Mouse (Mus musculus) embryonic facial prominence, embryonic 15.5 days (tissue): Measurements from ENCODE around the gene Slc38a3. TPM values are rescaled to one million over a fixed set of nuclear protein-coding genes. Genes with fewer than 3 reads are reported as not detected.

Experiments
- ATAC-seq: fragments of 200-750 bp; cut with Nextera tagmentation; 2 replicates; pipeline ENCODE4 v1.8.0; 2017; ENCODE audit warnings: low read depth, moderate TSS enrichment; ENCODE audit not compliant: insufficient number of reproducible peaks, low FRiP score, low TSS enrichment
- H3K27ac ChIP-seq: fragments of 300-500 bp; sonication (generic); replicated peaks from 2 replicates; pipeline ENCODE4 v1.5.1; 2015; ENCODE audit warnings: mild to moderate bottlenecking, inconsistent platforms
- H3K27me3 ChIP-seq: fragments of 300-500 bp; sonication (generic); 2 replicates; pipeline ENCODE4 v1.6.1; 2015; ENCODE audit warnings: inconsistent platforms
- H3K36me3 ChIP-seq: fragments of 300-500 bp; sonication (generic); 2 replicates; pipeline ENCODE4 v1.6.1; 2015; ENCODE audit warnings: mild to moderate bottlenecking, inconsistent platforms
- H3K4me1 ChIP-seq: fragments of 300-500 bp; sonication (generic); 2 replicates; pipeline ENCODE4 v1.6.1; 2015; ENCODE audit warnings: inconsistent platforms
- H3K4me2 ChIP-seq: fragments of 300-500 bp; sonication (generic); replicated peaks from 2 replicates; pipeline ENCODE4 v1.6.1; 2015; ENCODE audit warnings: mild to moderate bottlenecking, inconsistent platforms
- H3K4me3 ChIP-seq: fragments of 300-500 bp; sonication (generic); replicated peaks from 2 replicates; pipeline ENCODE4 v1.5.1; 2015; ENCODE audit warnings: mild to moderate bottlenecking, inconsistent platforms
- H3K9ac ChIP-seq: fragments of 300-500 bp; sonication (generic); 2 replicates; pipeline ENCODE4 v1.6.1; 2015; ENCODE audit warnings: inconsistent platforms
- H3K9me3 ChIP-seq: fragments of 300-500 bp; sonication (generic); replicated peaks from 2 replicates; pipeline ENCODE4 v1.6.1; 2016; ENCODE audit warnings: inconsistent platforms
- WGBS: fragments of 180-500 bp; shearing (Covaris S2); methylation state at CpG from one replicate; pipeline ENCODE4 v1.1.7; 2015; 5-methylcytosine and 5-hydroxymethylcytosine counted together
- polyA plus RNA-seq: library from polyadenylated mRNA; unstranded; fragments of >200 nt; fragmentation: Nextera tagmentation; extraction: Ambion mirVana; gene quantifications from 2 replicates; pipeline ENCODE4 v1.2.1, GENCODE M21; 2015

Gene Slc38a3
- polyA plus RNA-seq, 1 experiment from 2014 or later: 4.2 TPM

DNA sequence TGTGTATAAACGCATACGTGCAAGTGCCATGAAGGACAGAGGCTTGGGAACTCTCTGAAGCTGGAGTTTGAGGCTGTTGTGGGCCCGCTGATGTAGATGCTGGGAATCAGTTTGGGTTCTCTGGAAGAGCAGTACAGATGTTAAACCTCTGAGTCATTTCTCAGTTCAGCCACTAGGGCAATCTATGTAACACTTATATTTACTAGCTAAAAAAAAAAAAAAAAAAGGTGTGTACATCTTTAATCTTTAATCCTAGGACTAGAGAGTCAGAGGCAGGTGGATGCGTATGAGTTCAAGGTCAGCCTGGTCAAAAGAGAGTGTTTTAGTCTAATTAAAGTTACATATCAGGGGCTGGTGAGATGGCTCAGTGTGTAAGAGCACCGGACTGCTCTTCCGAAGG lies 22.4 kb downstream of the Slc38a3 start:
- Histone ChIP-seq H3K27ac (no peak overlapping the region), H3K4me2 (no peak overlapping the region), H3K27me3 (no peaks in the 10 kb centered on the region), H3K9ac (no peak overlapping the region), H3K36me3 (no peaks in the 10 kb centered on the region), H3K4me3 (no peak overlapping the region), H3K4me1 (peaks cover 25% of the 10 kb centered on the region), H3K9me3 (no peaks in the 10 kb centered on the region)
- WGBS: 77% methylated on average over 6 of the region's 6 CpGs
- ATAC-seq: no peak

DNA sequence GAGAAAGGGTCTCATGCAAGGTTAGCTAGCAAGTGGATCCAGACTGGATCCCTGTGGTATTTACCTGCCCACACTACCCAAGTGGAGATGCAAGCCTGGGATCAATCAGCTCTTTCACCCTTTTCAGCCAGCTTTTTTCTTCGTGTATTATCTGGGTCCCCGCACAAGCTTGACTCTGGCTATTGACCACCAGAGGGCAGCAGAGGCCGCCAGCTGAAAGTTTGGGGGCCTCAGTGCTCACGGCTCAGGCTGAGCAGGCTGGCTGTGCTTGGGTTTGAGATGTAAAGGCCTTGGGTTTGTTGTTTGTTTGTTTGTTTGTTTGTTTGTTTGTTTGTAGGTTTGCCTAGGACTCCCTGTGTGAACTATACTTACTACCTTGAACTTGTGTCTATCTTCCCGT lies 23.8 kb downstream of the Slc38a3 start:
- H3K9me3 ChIP-seq: no peaks in the 10 kb centered on the region
- no peaks in the 10 kb centered on the region for H3K36me3 ChIP-seq
- H3K9ac ChIP-seq: no peak overlapping the region
- ATAC-seq: peak; percentile 72; the same call in 1 of the 2 replicates
- WGBS: 12% methylated on average over 5 of the region's 5 CpGs
- H3K4me1 ChIP-seq: peaks cover 19% of the 10 kb centered on the region
- H3K27me3 ChIP-seq: no peaks in the 10 kb centered on the region
- H3K4me2 ChIP-seq: no peak overlapping the region
- no peak overlapping the region for H3K4me3 ChIP-seq
- H3K27ac ChIP-seq: no peak overlapping the region

DNA sequence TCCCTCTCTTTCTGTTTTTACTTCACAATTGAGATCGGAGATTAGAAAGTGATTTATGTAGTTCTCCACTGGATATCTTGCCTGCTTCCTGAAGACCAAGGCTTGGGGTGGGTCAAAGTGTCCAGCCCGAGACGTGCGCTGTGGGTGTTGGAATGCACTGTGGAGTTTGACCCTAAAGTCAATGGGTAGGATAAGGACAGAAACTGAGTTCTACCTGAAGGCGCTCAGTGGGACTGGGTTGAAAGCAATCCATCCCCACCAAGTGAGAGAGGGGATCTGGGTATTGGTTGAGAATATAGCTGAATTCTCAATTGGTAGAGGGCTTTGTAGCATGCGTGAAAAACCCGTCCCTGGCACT lies 24.2 kb downstream of the Slc38a3 start:
- no peaks in the 10 kb centered on the region for H3K36me3 ChIP-seq
- 55% methylated on average over 7 of the region's 7 CpGs for WGBS
- H3K4me2 ChIP-seq: peak overlapping the region; percentile 71
- peak overlapping the region; percentile 41 for H3K4me3 ChIP-seq
- peaks cover 15% of the 10 kb centered on the region for H3K4me1 ChIP-seq
- 0 out of 2 replicates have a peak overlapping the region, but pooled peaks have one; percentile 24 for H3K9ac ChIP-seq
- no peaks in the 10 kb centered on the region for H3K9me3 ChIP-seq
- H3K27me3 ChIP-seq: no peaks in the 10 kb centered on the region
- no peak overlapping the region for H3K27ac ChIP-seq
- no peak for ATAC-seq

DNA sequence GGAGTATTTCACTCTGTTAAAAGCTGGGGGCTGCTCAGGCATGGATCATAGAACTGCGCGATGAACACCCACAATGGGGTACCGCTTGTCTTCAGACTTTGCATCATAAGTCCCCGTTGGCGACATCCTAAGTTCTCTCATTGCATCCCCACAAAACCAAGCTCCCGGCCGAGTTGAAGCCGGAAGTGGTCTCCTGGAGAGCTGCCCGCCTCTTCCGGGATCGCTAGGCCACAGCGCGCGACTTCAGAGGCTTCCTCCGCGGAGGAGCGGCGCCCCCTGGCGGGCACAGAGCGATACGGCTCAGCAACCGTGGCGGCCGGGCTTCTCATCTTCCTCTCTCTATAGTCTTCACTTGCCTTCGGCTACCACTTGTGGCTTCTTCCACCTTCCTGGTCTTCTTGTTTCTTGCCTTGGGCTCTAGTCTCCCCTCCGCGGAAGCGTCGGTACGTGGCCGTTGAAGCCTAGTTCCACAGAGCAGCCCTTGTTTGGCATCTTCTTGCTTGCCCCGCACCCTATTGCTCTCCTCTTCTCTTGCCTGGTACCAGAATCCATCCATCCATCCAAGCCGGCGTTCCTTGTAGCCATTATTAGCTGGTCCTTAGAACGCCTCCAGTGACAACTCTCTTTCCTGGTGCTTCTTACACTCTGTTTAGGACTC lies 24.7 kb downstream of the Slc38a3 start:
- peak overlapping the region; percentile 78; the same call in 1 of the 2 replicates for H3K27ac ChIP-seq

DNA sequence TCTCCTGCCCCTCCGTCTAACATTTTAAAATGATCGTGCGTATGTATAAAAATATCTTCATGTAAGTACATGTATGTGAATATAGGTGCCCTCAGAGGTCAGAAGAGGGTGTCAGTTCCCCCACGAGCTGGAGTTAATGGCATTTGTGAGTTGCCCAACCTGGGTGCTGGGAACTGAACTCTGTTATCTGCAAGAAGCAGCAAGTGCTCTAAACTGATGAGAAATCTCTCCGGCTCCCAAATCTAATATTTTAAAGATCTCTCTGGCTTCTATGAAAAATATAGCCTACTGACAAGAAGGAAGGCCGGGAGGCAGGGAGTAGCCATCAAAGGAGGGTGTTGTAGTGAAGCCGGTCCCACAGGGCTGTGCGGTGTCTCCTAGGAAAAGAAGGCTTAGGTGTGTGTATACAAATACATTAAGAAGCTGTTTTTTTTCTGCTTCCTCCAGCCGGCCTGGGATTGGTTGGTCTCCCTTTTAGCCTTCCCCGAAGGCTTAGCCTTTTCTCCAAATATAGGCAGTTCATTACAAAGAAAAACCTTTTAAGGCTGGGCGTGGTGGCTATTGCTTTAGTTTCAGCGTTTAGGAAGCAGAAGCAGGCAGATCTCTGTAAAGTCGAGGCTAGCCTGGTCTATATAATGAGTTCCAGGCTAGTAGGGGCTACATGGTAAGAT lies 25.7 kb downstream of the Slc38a3 start:
- Histone ChIP-seq H3K27ac (no peak overlapping the region), H3K27me3 (no peaks in the 10 kb centered on the region), H3K4me2 (no peak overlapping the region), H3K9ac (no peak overlapping the region), H3K36me3 (no peaks in the 10 kb centered on the region), H3K4me1 (peaks cover 13% of the 10 kb centered on the region), H3K9me3 (no peaks in the 10 kb centered on the region), H3K4me3 (no peak overlapping the region)
- ATAC-seq: no peak
- WGBS: 92% methylated on average over 13 of the region's 13 CpGs

More for the DNA sequence above, 24.7 kb downstream of the Slc38a3 start:
- Histone ChIP-seq H3K9me3 (no peaks in the 10 kb centered on the region), H3K9ac (peak overlapping the region; percentile 33), H3K4me3 (peak overlapping the region; percentile 41), H3K36me3 (no peaks in the 10 kb centered on the region), H3K27me3 (no peaks in the 10 kb centered on the region), H3K4me1 (peaks cover 13% of the 10 kb centered on the region), H3K4me2 (peak overlapping the region; percentile 71)
- WGBS: 3% methylated on average over 35 of the region's 35 CpGs
- peak; percentile 78 for ATAC-seq

DNA sequence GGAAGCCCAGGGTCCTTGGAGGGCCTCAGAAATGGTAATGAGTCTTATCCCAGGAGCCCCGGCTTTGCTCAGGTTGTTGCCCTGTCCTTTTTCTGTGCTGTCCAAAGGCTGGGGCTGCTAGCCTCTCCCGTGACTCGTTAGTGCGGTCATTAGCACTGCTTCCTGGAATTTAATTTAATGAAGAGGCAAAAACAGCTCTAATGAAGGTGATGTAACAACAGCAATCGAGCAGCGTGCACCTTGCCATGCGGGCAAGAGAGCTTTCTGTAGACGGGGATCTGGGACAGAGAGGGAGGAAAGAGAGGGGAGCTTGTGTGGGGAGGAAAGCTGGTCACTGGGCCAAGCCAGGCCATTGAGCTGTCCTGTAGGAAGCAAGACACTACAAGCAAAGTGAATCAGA lies 27.7 kb downstream of the Slc38a3 start:
- Histone ChIP-seq H3K27me3 (no peaks in the 10 kb centered on the region), H3K9me3 (no peaks in the 10 kb centered on the region), H3K27ac (no peak overlapping the region), H3K9ac (no peak overlapping the region), H3K4me1 (peaks cover 13% of the 10 kb centered on the region), H3K4me2 (no peak overlapping the region), H3K4me3 (no peak overlapping the region), H3K36me3 (no peaks in the 10 kb centered on the region)
- ATAC-seq: no peak
- WGBS: 51% methylated on average over 8 of the region's 8 CpGs

DNA sequence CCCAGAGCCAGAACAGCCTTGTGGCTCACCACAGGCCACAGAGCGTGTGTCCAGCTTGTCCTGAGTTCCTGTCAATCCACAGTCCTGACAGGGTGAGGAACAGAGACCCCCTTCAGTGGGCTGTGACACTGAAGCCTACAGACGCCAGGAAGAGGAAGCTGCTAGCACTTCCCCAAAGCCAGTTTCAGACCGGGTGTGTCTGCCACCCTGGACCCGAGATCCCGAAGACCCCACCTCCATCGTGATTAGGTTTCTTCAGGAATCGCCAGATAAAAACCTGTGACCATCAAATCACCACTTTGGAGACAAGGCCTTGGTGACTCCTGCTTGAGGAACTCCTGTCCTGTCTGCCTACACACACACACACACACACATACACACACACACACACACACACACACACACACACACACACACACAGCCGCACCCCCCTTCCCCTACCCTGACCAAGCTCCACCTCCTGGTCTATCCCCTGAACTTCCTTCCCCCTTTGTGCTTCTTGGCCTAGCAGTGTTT lies 29.0 kb downstream of the Slc38a3 start:
- Histone ChIP-seq H3K9ac (no peak overlapping the region), H3K27ac (no peak overlapping the region)
- 27% methylated on average over 8 of the region's 8 CpGs for WGBS

DNA sequence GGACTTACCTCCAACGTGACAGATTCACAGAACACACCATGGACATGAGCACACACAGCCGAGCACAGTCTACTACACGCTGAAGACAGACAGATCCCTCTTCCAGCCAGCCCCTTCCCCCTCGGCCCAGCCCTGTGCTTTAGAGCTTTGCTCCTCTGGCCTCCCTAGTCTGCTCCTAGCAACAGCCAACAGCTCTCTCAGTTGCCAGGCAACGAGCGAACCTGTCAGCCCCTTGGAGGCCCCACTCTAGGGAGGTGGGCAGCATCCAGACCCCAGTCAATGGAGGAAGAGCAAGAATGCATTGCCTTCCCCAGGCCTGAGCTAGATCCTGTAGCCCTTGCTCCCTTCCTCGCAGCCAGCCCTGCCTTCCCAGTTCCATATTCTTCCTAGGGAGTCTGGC lies 32.3 kb downstream of the Slc38a3 start:
- H3K4me1 ChIP-seq: peaks cover 30% of the 10 kb centered on the region
- H3K27ac ChIP-seq: no peak overlapping the region
- H3K27me3 ChIP-seq: no peaks in the 10 kb centered on the region
- H3K4me3 ChIP-seq: no peak overlapping the region
- H3K9ac ChIP-seq: no peak overlapping the region
- no peak for ATAC-seq
- no peaks in the 10 kb centered on the region for H3K36me3 ChIP-seq
- WGBS: 28% methylated on average over 7 of the region's 7 CpGs
- no peak overlapping the region for H3K4me2 ChIP-seq
- no peaks in the 10 kb centered on the region for H3K9me3 ChIP-seq

More for the DNA sequence above, 29.0 kb downstream of the Slc38a3 start:
- ATAC-seq: no peak
- Histone ChIP-seq H3K4me1 (peaks cover 19% of the 10 kb centered on the region), H3K27me3 (no peaks in the 10 kb centered on the region), H3K36me3 (no peaks in the 10 kb centered on the region), H3K4me2 (no peak overlapping the region), H3K4me3 (no peak overlapping the region), H3K9me3 (no peaks in the 10 kb centered on the region)

DNA sequence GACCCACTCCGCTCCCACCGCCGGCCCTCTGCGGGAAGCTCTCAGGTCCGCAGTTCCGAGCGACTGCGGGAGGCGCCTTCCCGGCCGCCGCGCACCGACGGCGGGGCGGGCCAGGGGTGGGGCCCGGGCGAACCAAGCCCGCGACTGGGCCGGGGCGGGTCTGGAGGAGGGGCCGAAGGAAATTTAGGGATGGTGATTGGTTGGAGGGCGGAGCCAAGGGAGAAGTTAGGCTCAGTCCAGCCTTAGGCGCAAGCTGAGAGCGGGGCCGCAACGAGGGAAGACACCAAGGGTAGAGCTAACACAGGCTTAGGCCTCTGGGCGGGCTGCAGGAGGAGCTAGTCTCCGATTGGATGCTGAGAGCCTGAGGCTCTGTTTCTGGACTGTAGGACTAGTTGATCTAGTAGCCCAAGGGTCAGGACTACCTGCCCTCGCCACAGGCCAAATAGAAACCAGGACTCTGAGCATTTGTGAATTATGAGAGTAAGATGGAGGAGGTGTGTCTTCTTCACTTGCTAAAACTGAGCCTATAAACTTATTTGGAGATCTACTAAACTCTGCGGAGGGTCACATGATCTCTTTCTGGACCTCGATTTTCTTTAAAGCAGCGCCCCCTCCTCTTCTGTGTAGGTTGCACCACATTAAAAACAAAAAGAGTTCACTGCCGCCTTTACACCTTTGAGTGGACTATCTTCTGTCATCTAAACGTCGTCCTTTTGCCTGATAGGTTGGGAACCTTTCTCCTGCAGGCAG lies 33.9 kb downstream of the Slc38a3 start, which contains the start of gene Gnai2:
Gene Gnai2, minus strand, starts transcription at position 89 of the 750 bp plus-strand sequence.
- WGBS: 3% methylated on average over 36 of the region's 38 CpGs
- no peaks in the 10 kb centered on the region for H3K27me3 ChIP-seq
- peak; percentile 95 for ATAC-seq
- peaks cover 47% of the 10 kb centered on the region for H3K4me1 ChIP-seq
- peak within 1 kb of the TSS; percentile 82 for H3K4me3 ChIP-seq
- H3K27ac ChIP-seq: peak within 1 kb of the TSS; percentile 94
- H3K9ac ChIP-seq: peak within 1 kb of the TSS; percentile 94
- peak within 1 kb of the TSS; percentile 95 for H3K4me2 ChIP-seq
- no peaks in the 10 kb centered on the region for H3K36me3 ChIP-seq
- H3K9me3 ChIP-seq: no peaks in the 10 kb centered on the region

DNA sequence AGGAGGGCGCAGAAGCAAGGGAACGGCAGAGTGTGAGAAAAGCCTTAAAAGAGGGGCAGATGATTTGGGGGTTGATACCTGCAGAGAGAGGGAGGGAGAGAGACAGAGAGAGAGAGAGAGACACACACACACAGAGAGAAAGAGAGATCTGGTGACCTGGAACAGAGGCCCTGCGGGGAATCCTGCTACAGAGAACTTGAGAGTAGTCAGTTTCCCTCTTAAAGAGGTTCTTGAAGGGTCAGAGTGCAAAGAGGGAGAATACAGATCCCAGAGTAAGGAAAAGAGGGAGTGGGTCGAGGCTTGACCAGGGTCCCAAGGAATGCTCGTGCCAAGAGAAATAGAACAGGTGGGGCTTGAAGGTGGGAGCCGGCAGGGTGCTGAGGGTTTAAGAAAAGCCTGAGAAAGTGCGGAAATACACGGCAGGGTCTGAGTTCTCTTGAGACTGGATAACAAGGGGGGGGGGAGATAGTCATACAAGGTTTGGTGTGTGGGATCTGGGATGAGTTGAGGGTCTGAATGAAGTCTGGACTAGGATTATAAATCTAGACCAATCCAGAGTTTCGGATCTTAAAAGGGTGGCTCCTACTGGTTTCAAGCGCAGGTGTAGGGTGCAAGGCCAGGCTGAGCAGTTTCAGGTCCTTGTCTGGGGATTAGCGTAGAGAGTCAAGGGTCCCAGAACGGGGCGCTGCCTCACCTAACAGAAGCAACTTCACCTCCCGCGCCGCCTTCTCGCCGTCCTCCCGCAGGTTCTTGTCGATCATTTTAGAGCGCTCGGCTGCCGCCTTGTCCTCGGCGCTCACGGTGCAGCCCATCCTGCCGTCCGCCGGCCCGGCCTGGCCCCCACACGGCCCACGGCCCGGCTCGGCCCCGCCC lies 34.7 kb downstream of the Slc38a3 start:
- H3K9me3 ChIP-seq: no peaks in the 10 kb centered on the region
- H3K36me3 ChIP-seq: no peaks in the 10 kb centered on the region
- peak overlapping the region; percentile 94 for H3K27ac ChIP-seq
- no peaks in the 10 kb centered on the region for H3K27me3 ChIP-seq
- H3K4me2 ChIP-seq: peak overlapping the region; percentile 95
- H3K4me3 ChIP-seq: peak overlapping the region; percentile 82
- H3K9ac ChIP-seq: peak overlapping the region; percentile 94
- 1% methylated on average over 35 of the region's 35 CpGs for WGBS
- peaks cover 55% of the 10 kb centered on the region for H3K4me1 ChIP-seq
- ATAC-seq: no peak
